Mouse (Mus musculus) testis, adult 2 months (tissue): ENCODE results near the gene Vcan.

ENCODE experiments used
- CTCF ChIP-seq: fragments of 200-500 bp; IDR thresholded peaks from 2 replicates; pipeline ENCODE4 v1.5.1; 2012; ENCODE audit warnings: low read depth, mild to moderate bottlenecking, inconsistent platforms, low read length, moderate library complexity; ENCODE audit not compliant: control insufficient read depth, insufficient read depth, insufficient replicate concordance
- POLR2A ChIP-seq: fragments of 200-500 bp; IDR thresholded peaks from 2 replicates; pipeline ENCODE4 v1.6.1; 2012; ENCODE audit warnings: low read depth, mild to moderate bottlenecking, inconsistent platforms, low read length, moderate library complexity; ENCODE audit not compliant: control insufficient read depth

GRCm38 (mm10) chr13:89653279-89653678 is 89.0 kb downstream of the Vcan start:
- TF ChIP-seq CTCF (no peak), POLR2A (no peak)
